Mouse (Mus musculus): Measurements from ENCODE around the gene 4933427D14Rik.
A peak's percentile ranks its signal among the peaks of the same experiment; 100 is the strongest.

DNA sequence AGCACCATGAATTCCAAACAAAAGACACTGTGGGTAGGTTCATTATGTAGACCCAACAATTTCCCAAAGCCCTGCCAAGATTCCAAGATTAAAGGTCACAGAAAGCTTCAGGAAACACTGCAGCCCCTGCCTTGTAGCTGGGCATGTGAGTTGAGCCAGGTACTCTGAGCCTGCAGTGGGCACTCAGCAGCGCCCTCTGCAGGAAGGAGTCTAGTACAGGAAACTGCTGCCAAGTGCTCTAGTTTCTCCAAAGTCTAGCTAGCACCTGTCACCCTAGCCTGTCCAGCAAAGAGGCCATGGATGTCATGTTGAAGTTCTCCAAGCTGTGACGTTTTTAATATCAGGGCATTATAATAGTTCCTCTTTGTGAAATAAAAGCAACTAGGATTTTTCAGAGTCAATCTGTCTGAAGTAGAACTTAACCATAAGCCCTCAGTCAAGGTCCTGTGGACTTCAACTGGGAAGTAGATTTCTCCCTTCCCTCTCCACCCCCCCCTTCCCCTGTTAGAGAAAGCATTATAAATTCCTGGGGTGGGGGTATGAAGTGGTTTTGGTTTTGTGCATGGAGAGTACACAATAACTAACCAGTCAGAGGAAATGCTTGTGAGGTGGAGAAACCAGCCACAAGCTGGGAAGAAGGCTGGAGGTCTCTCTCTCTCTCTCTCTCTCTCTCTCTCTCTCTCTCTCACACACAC lies 61.9 kb downstream of the 4933427D14Rik start:
- TF ChIP-seq CTCF (IDR thresholded peaks at IDR 0.05; ENCODE audit: borderline replicate concordance, control insufficient read depth, extremely low read depth, insufficient read depth, low read length, poor library complexity) (0 out of 2 replicates have a peak, but pooled peaks have one; percentile 16), POLR2A (IDR thresholded peaks at IDR 0.05; ENCODE audit: control insufficient read depth, extremely low read depth, insufficient read depth, low read length, poor library complexity) (no peak)
